Mouse (Mus musculus) kidney, embryonic 16.5 days (tissue): Measurements from ENCODE around the gene Cacna1c. TPM values are rescaled to one million over a fixed set of nuclear protein-coding genes. Genes with fewer than 3 reads are reported as not detected.

ENCODE experiments used
- ATAC-seq: fragments of 200-750 bp; cut with Nextera tagmentation; 2 replicates; pipeline ENCODE4 v1.8.0; 2017; ENCODE audit warnings: moderate TSS enrichment; ENCODE audit not compliant: low FRiP score, low TSS enrichment
- H3K27ac ChIP-seq: fragments of 300-500 bp; sonication (generic); 2 replicates; pipeline ENCODE4 v1.5.1; 2014; ENCODE audit warnings: low read length
- H3K27me3 ChIP-seq: fragments of 300-500 bp; sonication (generic); 2 replicates; pipeline ENCODE4 v1.6.1; 2014; ENCODE audit warnings: low read length, control low read depth, mixed read lengths; ENCODE audit not compliant: insufficient read depth
- H3K36me3 ChIP-seq: fragments of 300-500 bp; sonication (generic); 2 replicates; pipeline ENCODE4 v1.6.1; 2014; ENCODE audit warnings: low read length, control low read depth, mixed read lengths; ENCODE audit not compliant: insufficient read depth
- H3K4me1 ChIP-seq: fragments of 300-500 bp; sonication (generic); 2 replicates; pipeline ENCODE4 v1.6.1; 2014; ENCODE audit warnings: low read length, control low read depth, mixed read lengths; ENCODE audit not compliant: insufficient read depth
- H3K4me2 ChIP-seq: fragments of 300-500 bp; sonication (generic); replicated peaks from 2 replicates; pipeline ENCODE4 v1.6.1; 2014; ENCODE audit warnings: low read depth, low read length
- H3K4me3 ChIP-seq: fragments of 300-500 bp; sonication (generic); 2 replicates; pipeline ENCODE4 v1.5.1; 2014; ENCODE audit warnings: mild to moderate bottlenecking, low read length
- H3K9ac ChIP-seq: fragments of 300-500 bp; sonication (generic); replicated peaks from 2 replicates; pipeline ENCODE4 v1.6.1; 2014; ENCODE audit warnings: low read length
- H3K9me3 ChIP-seq: fragments of 300-500 bp; sonication (generic); 2 replicates; pipeline ENCODE4 v1.6.1; 2016; ENCODE audit warnings: low read length, control low read depth
- WGBS: fragments of 180-500 bp; shearing (Covaris S2); extraction: QIAGEN DNeasy Blood & Tissue Kit; methylation state at CpG from one replicate; pipeline ENCODE4 v1.1.7; 2014; 5-methylcytosine and 5-hydroxymethylcytosine counted together
- polyA plus RNA-seq: library from polyadenylated mRNA; unstranded; fragments of >200 nt; fragmentation: Nextera tagmentation; extraction: Ambion mirVana; gene quantifications from 2 replicates; pipeline ENCODE4 v1.2.1, GENCODE M21; 2015

The Cacna1c gene
- polyA plus RNA-seq, 1 experiment from 2014 or later = 1.4 TPM

DNA sequence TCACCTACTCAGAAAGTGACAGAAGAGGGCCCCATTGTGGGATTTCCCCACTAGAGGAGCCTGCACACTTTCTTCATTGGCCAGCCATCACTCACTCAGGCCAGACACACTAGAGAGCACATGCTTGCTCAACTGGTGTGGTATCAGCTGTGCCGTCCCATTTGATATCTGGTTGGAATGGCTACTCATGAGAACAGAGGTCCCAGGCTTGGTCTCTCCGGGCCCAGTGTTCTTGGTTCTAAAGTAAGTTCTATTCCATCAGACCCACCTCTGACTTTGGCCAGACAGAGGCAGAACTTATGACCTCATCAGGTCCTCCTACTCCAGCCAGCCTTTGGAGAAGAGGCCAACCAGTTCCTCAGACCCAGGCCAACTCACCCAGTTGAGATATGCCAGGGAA is 178.0 kb downstream of the Cacna1c start:
- H3K27me3 ChIP-seq = no peaks in the 10 kb centered on the region
- no peaks in the 10 kb centered on the region for H3K9me3 ChIP-seq
- ATAC-seq = no peak
- H3K9ac ChIP-seq = no peak overlapping the region
- H3K36me3 ChIP-seq = no peaks in the 10 kb centered on the region
- WGBS = 89% methylated on average over 2 of the region's 2 CpGs
- no peak overlapping the region for H3K27ac ChIP-seq
- H3K4me3 ChIP-seq = no peak overlapping the region
- 0 out of 2 replicates have a peak, but pooled peaks cover 3% of the 10 kb centered on the region for H3K4me1 ChIP-seq
- H3K4me2 ChIP-seq = no peak overlapping the region

DNA sequence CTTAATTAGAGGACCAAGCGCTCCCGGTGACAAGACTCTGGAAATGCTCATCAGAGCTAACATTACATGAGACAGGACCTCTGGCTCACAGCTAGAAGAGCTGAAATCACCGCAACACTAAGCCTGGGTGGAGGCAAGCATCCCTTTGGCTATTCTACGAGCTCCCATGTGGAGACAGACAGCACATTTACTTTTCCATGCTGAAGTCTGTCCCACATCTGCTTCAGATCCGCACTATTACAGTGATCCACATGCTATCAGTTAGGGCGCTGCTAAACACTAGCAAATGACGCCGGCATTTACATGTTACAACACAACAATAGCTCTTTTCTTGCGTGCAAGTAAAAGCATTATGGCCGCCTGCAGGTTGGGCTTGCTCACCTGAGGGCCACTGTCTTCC is 178.7 kb downstream of the Cacna1c start:
- no peak overlapping the region for H3K27ac ChIP-seq
- no peak for ATAC-seq
- 81% methylated on average over 10 of the region's 10 CpGs for WGBS
- H3K36me3 ChIP-seq = no peaks in the 10 kb centered on the region
- H3K27me3 ChIP-seq = no peaks in the 10 kb centered on the region
- H3K4me3 ChIP-seq = no peak overlapping the region
- H3K4me2 ChIP-seq = no peak overlapping the region
- no peak overlapping the region for H3K9ac ChIP-seq
- H3K9me3 ChIP-seq = no peaks in the 10 kb centered on the region
- H3K4me1 ChIP-seq = 0 out of 2 replicates have a peak, but pooled peaks cover 3% of the 10 kb centered on the region

DNA sequence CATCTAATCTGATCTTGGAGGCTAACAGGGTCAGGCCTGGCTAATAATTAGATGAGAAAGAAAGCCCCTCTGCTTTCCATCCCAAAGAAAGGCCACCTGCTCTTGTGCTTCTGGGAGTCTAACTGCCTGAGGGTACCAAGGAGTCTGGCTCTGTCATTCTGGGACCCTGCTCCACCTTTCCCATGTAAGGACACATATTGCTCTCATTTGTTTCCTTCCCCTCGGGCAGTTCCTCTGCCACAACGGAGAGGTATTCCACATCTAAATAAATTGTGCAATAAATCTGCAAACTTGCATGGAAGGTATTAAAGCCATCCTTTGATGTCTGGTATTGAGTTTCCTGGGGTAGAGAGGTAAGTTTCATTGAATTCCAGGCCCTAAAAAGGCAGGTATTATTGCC is 180.9 kb downstream of the Cacna1c start:
- ATAC-seq = no peak
- Histone ChIP-seq H3K27me3 (no peaks in the 10 kb centered on the region), H3K36me3 (no peaks in the 10 kb centered on the region), H3K9ac (no peak overlapping the region), H3K4me1 (no peaks in the 10 kb centered on the region), H3K4me2 (no peak overlapping the region), H3K27ac (no peak overlapping the region), H3K9me3 (no peaks in the 10 kb centered on the region), H3K4me3 (no peak overlapping the region)
- WGBS = 11% methylated on average over 2 of the region's 2 CpGs

DNA sequence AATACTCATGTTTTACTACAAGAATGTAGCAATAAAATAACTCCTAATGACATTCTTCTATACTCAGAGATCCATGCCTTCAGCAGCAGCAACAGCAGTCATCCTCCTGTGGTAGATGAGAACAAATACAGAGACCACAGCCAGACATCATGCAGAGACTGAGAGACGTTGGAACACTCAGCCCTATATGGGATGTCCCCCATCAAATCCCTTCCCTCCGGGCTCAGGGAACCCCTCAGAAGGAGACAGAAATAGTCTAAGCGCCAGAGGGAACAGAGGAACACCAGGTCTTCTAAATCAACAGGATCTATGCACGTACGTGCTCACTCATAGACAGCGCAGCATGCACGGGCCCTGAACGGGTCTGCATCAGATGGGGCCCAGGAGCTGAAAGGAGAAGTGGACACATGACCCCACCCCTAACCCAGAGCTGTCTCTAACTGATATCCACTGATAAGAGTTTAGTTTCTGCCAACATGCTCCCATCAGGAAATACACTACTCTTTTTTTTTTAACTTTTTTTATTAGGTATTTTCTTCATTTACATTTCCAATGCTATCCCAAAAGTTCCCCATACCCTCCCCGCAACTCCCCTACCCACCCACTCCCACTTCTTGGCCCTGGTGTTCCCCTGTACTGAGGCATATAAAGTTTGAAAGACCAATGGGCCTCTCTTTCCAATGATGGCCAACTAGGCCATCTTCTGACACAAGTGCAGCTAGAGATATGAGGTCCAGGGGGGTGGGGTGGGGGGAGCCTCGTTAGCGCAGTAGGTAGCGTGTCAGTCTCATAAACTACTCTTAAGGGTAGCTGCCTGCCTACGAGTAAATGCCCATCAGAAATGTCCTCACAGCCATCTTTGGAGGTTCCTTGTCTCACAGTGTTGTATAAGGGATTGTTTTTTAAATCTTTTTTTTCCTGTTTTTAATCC is 182.8 kb downstream of the Cacna1c start:
- Histone ChIP-seq H3K27me3 (no peaks in the 10 kb centered on the region), H3K9ac (no peak overlapping the region), H3K9me3 (no peaks in the 10 kb centered on the region), H3K4me3 (no peak overlapping the region), H3K4me2 (no peak overlapping the region), H3K36me3 (no peaks in the 10 kb centered on the region), H3K27ac (no peak overlapping the region), H3K4me1 (no peaks in the 10 kb centered on the region)
- ATAC-seq = no peak
- WGBS = 90% methylated on average over 13 of the region's 13 CpGs

DNA sequence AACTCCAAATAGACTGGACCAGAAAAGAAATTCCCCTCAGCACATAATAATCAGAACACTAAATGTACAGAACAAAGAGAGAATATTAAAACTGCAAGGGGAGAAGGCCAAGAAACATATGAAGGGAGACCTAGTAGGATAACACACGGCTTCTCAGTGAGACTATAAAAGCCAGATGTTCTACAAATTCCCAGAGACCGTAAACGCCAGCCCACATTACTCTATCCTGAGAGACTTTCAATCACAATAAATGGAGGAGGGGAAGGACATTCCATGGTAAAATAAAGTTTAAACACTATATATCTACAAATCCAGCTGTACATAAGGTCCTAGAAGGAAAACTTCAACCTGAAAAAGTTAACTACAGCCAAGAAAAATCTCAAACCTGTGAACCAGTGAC is 185.3 kb downstream of the Cacna1c start:
- H3K4me1 ChIP-seq = no peaks in the 10 kb centered on the region
- no peaks in the 10 kb centered on the region for H3K36me3 ChIP-seq
- H3K27ac ChIP-seq = no peak overlapping the region
- H3K4me2 ChIP-seq = no peak overlapping the region
- WGBS = 49% methylated on average over 3 of the region's 3 CpGs
- no peak for ATAC-seq
- H3K27me3 ChIP-seq = no peaks in the 10 kb centered on the region
- no peak overlapping the region for H3K4me3 ChIP-seq
- H3K9me3 ChIP-seq = no peaks in the 10 kb centered on the region
- no peak overlapping the region for H3K9ac ChIP-seq

DNA sequence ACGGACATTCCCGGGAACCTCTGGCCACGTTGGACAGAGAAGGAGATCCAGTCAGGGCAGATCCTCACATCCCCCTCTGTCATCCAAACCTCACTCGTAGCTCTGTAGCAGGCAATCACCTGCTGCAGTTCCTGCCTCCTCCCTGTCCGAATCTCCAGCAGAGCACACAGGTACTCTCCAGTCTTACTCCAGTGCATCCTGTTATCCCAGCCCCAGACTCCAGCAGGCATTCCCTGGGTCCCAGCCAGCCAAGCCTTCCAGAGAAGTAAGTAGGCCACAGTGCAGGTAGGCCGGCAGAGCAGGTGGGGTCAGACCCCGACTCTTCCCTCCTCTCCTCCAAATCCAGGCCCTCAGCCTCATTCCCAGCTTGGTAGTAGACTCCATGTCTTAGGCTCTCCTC is 186.7 kb downstream of the Cacna1c start:
- H3K4me1 ChIP-seq = no peaks in the 10 kb centered on the region
- no peak overlapping the region for H3K4me2 ChIP-seq
- H3K9ac ChIP-seq = no peak overlapping the region
- no peak for ATAC-seq
- no peak overlapping the region for H3K27ac ChIP-seq
- H3K9me3 ChIP-seq = no peaks in the 10 kb centered on the region
- WGBS = 74% methylated on average over 7 of the region's 7 CpGs
- H3K27me3 ChIP-seq = no peaks in the 10 kb centered on the region
- H3K4me3 ChIP-seq = no peak overlapping the region
- H3K36me3 ChIP-seq = no peaks in the 10 kb centered on the region

DNA sequence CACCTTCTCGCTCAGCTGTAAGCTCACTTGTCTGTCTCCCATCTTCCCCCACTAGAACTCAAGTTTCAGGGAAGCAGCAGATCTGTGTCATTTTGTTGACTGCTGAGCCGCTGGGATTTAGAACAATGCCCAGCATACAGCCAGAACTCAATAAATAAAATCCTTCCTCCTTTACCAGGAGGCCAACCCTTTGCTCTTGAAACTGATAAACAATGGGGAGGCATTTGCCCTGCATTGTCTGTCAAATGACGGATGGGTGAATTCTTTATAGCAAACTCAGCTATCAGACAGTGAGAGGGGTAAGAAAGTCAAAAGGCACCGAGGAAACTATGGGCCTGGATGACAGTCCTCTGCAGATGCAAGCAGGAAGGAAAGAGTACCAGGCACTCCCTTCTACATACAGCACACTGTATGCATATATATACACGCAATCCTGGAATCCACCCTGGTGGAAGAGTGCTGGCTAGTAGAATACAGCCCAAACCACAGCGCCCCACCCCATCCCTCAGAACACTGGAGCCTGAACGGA is 187.5 kb downstream of the Cacna1c start:
- Histone ChIP-seq H3K9me3 (no peaks in the 10 kb centered on the region), H3K27ac (no peak overlapping the region), H3K36me3 (no peaks in the 10 kb centered on the region), H3K9ac (no peak overlapping the region), H3K27me3 (no peaks in the 10 kb centered on the region), H3K4me1 (no peaks in the 10 kb centered on the region), H3K4me2 (no peak overlapping the region), H3K4me3 (no peak overlapping the region)
- 59% methylated on average over 7 of the region's 7 CpGs for WGBS
- ATAC-seq = no peak

DNA sequence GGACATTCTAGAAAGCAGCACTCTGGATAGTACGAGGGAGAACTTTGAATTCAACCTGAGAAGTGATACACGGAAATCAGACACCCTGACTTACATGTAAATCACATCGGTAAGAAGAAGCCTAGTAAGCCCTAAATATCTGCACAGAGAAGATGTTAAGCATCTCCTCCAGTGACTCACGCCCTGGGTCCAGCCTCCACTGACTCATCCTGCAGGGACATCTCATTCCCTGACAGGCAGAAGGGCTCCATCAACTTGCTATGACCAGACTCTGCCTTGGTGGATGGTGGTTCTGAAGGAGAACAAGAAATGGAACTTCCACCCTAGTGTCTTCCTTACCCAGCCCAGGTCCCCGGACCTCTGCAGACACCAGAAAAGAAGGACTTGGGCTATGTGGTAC is 191.6 kb downstream of the Cacna1c start:
- WGBS = 83% methylated on average over 5 of the region's 5 CpGs

DNA sequence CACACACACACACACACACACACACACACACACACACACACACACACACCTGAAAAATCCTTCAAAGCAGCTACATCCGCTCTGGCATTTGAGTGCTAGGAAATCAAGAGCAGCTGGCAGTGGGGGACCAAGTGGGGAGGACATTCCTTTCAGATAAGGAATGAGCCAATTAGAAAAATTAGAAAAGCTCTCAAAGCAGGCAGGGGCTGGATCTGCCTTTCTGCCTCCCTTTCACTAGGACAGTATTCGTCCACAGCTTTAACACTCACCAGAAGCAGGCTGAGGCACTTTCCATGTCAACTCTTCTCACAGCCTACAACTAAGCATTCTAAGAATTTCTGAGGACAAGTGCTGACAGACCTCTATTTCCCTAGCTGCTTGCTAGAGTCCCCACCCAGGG is 194.8 kb downstream of the Cacna1c start:
- Histone ChIP-seq H3K36me3 (no peaks in the 10 kb centered on the region), H3K4me3 (no peak overlapping the region), H3K9ac (no peak overlapping the region), H3K27me3 (no peaks in the 10 kb centered on the region), H3K9me3 (no peaks in the 10 kb centered on the region), H3K4me2 (no peak overlapping the region), H3K27ac (no peak overlapping the region), H3K4me1 (no peaks in the 10 kb centered on the region)
- WGBS = 50% methylated on average over 2 of the region's 2 CpGs
- no peak for ATAC-seq

More for the DNA sequence above, 191.6 kb downstream of the Cacna1c start:
- ATAC-seq = no peak
- Histone ChIP-seq H3K9me3 (no peaks in the 10 kb centered on the region), H3K4me1 (no peaks in the 10 kb centered on the region), H3K9ac (no peak overlapping the region), H3K4me3 (no peak overlapping the region), H3K27me3 (no peaks in the 10 kb centered on the region), H3K36me3 (no peaks in the 10 kb centered on the region), H3K4me2 (no peak overlapping the region), H3K27ac (no peak overlapping the region)

DNA sequence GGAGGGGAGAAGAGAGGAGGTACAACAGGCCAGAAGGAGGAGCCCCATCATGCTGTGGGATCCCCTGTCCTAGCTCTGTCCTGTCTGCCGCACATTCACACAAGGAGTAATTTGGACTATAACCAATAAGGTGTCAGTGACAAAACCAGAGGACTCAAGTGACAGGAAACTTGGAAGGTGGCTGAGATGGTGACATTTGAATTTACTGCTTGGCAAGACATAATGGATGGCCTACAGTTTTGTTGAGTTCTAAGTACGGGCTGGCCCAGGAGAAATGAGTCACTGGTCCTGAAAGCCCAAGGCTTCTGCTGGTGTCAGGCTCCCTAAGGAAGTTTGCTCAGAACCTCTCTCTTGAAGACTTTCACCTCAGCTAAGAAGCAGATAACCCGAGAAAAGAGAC is 196.0 kb downstream of the Cacna1c start:
- Histone ChIP-seq H3K36me3 (no peaks in the 10 kb centered on the region), H3K27ac (no peak overlapping the region), H3K9me3 (no peaks in the 10 kb centered on the region), H3K4me3 (no peak overlapping the region), H3K9ac (no peak overlapping the region), H3K4me2 (no peak overlapping the region), H3K4me1 (no peaks in the 10 kb centered on the region), H3K27me3 (no peaks in the 10 kb centered on the region)
- no peak for ATAC-seq
- 35% methylated on average over 3 of the region's 3 CpGs for WGBS
